Mouse (Mus musculus): ENCODE results near the gene Nradd. TPM values are rescaled to one million over a fixed set of nuclear protein-coding genes. Genes with fewer than 3 reads are reported as not detected.

The Nradd gene
- polyA plus RNA-seq (2014; fragmentation: Illumina TruSeq; extraction: RNeasy Lipid Tissue Mini Kit (QIAGEN cat#74804); ENCODE audit: low read depth, low replicate concordance), result 0.66 TPM

DNA sequence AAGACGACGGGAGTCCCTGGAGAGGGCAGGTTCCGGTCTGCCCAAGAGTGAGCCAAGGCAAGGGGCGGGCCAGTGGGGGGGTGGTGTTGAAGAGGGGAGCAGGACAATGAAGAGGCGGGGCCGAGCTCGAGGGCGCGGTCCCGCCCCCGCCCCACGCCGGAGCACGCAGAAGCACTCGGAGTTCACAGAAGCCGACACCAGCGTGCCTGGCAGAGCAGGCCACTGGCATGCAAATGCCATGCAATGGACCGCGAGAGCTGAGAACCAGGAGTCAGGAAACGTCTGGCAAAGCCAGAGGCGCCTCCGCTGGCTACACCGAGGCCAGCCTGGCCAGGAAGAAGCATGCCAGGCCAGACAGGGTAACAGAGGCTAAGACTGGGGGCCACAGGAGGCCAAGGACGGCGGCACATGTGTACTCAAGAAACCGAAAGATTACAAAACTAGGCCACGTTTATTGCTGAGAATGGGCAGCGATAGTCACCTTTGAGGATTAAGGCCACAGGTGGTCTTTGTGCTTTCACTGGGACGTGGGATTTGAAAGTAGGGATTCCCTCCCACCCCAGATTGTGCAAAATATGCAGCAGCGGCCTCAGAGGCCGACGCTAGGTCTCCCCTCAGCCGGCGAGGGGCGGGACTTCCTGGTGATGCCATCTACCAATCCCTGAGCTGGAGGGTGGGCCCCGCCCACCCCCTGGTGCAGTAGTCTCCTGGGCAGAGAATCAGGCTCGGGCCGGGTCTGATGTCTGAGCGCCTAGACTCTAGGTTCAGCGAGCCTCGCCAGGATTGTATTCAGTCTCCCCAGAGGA, at the start of gene Nradd:
Gene Nradd, minus strand, starts transcription at position 92 of the 806 bp plus-strand sequence.

DNA sequence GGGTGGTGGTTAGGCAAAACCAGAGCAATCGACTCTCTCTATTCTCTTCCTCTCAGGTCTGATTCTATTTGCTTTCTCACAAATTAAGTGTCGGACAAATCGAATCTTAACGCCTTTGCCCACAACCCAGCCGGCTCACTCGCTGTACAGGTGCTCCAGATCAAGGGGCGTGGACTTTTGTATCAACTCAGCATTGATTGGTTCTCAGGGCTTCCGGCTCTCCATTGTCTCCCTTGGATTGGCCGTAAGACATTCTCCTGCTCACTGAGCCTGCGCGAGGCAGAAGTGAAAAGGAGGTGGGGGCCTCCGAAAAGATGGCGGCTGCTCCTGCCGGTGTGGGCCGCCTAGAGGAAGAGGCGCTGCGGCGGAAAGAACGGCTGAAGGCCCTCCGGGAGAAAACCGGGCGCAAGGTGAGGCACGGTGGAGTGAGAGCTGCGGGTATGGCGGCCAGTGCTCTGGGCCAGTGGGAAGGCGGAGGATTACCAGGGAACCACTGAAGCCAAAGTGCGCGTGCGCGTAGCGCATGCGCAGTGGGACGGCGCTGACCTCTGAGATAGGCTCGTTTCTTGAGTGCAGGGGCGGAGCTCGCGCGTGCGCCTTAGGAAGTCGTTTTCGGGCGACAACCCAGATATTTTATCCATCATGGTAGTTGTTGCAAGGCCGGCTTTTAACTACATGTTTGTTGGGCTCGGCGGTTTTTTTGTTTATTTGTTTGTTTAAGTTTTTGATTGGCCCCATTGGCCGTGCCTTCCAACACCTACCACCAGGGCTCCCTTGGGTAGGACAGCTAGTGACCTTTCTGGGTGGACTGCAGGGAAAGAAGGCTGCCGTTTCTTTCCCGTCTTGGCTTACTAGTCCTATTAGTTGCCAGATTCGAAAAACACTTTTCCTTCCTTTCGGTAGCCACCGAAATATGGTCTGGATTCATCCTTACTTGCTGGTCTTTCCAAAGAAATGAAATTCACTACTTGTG, 32.3 kb upstream of the Nradd start, which contains the start of gene Ccdc12:
Gene Ccdc12, plus strand, starts transcription at position 255 of the 973 bp plus-strand sequence.

DNA sequence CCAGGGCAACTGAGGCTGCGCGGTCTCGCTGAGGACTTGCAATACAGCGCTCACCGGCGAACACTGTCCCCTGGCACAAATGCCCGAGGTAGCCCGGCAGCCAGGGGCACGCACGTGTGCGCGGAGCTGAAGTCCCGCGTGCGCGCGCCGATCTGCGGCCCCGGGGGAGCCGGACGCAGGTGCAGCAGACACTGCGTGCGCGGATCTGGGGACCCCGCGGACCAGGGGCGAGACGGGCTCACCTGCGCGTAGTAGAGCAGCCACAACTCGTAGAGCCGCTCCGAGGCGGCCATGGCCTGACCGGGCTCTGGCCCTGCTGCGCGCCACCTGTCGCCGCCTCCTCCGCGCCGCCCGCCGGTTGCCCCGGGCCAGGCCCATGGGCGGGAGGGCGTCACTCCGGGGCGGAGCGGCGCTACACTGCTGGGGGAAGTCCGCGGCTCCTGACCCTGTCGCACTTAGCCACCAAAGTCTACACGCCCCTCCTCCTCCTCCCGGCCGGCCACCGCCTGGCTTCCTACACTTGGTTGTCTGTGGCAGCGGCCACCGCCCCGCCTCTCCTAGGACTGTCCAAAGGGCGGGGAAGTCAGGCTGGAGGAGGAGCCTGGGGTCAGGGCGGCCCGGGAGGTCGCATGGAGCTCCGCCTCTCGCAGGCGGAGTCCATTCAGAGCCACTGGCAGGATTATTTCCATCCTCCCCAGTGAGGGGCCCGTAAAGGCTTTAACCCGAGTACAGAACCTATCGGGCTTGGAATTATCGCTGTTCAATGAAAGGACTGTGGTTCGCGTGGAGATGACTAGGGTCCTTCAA, 29.6 kb upstream of the Nradd start, which contains the start of gene Nbeal2:
Gene Nbeal2, minus strand, starts transcription at position 507 of the 807 bp plus-strand sequence.

Other genes starting within 250 kb of the Nradd start
- 0.54 TPM for gene Ptpn23, start 216.2 kb downstream of the Nradd start, polyA plus RNA-seq (2014; fragmentation: Illumina TruSeq; extraction: RNeasy Lipid Tissue Mini Kit (QIAGEN cat#74804); ENCODE audit: low read depth, low replicate concordance)
- not detected for gene Ngp, start 204.7 kb downstream of the Nradd start, polyA plus RNA-seq (2014; fragmentation: Illumina TruSeq; extraction: RNeasy Lipid Tissue Mini Kit (QIAGEN cat#74804); ENCODE audit: low read depth, low replicate concordance)
- gene Klhl18, start 147.8 kb downstream of the Nradd start, polyA plus RNA-seq (2014; fragmentation: Illumina TruSeq; extraction: RNeasy Lipid Tissue Mini Kit (QIAGEN cat#74804); ENCODE audit: low read depth, low replicate concordance), result 9.1 TPM
- gene Kif9, start 147.5 kb downstream of the Nradd start, polyA plus RNA-seq (2014; fragmentation: Illumina TruSeq; extraction: RNeasy Lipid Tissue Mini Kit (QIAGEN cat#74804); ENCODE audit: low read depth, low replicate concordance), result 1.4 TPM
- 78.1 TPM for gene Setd2, start 91.9 kb downstream of the Nradd start, polyA plus RNA-seq (2014; fragmentation: Illumina TruSeq; extraction: RNeasy Lipid Tissue Mini Kit (QIAGEN cat#74804); ENCODE audit: low read depth, low replicate concordance)
- gene Nbeal2, start 29.7 kb upstream of the Nradd start, polyA plus RNA-seq (2014; fragmentation: Illumina TruSeq; extraction: RNeasy Lipid Tissue Mini Kit (QIAGEN cat#74804); ENCODE audit: low read depth, low replicate concordance), result 0.63 TPM
- not detected for gene Ccdc12, start 32.1 kb upstream of the Nradd start, polyA plus RNA-seq (2014; fragmentation: Illumina TruSeq; extraction: RNeasy Lipid Tissue Mini Kit (QIAGEN cat#74804); ENCODE audit: low read depth, low replicate concordance)
- not detected for gene Myl3, start 117.4 kb upstream of the Nradd start, polyA plus RNA-seq (2014; fragmentation: Illumina TruSeq; extraction: RNeasy Lipid Tissue Mini Kit (QIAGEN cat#74804); ENCODE audit: low read depth, low replicate concordance)
- gene Pth1r, start 122.7 kb upstream of the Nradd start, polyA plus RNA-seq (2014; fragmentation: Illumina TruSeq; extraction: RNeasy Lipid Tissue Mini Kit (QIAGEN cat#74804); ENCODE audit: low read depth, low replicate concordance), result not detected
- not detected for gene Prss42, start 173.7 kb upstream of the Nradd start, polyA plus RNA-seq (2014; fragmentation: Illumina TruSeq; extraction: RNeasy Lipid Tissue Mini Kit (QIAGEN cat#74804); ENCODE audit: low read depth, low replicate concordance)
- not detected for gene Prss44, start 189.5 kb upstream of the Nradd start, polyA plus RNA-seq (2014; fragmentation: Illumina TruSeq; extraction: RNeasy Lipid Tissue Mini Kit (QIAGEN cat#74804); ENCODE audit: low read depth, low replicate concordance)
- gene Prss43, start 202.2 kb upstream of the Nradd start, polyA plus RNA-seq (2014; fragmentation: Illumina TruSeq; extraction: RNeasy Lipid Tissue Mini Kit (QIAGEN cat#74804); ENCODE audit: low read depth, low replicate concordance), result not detected
- not detected for gene Prss45, start 210.1 kb upstream of the Nradd start, polyA plus RNA-seq (2014; fragmentation: Illumina TruSeq; extraction: RNeasy Lipid Tissue Mini Kit (QIAGEN cat#74804); ENCODE audit: low read depth, low replicate concordance)
- gene Prss46, start 220.1 kb upstream of the Nradd start, polyA plus RNA-seq (2014; fragmentation: Illumina TruSeq; extraction: RNeasy Lipid Tissue Mini Kit (QIAGEN cat#74804); ENCODE audit: low read depth, low replicate concordance), result not detected
- gene Prss50, start 233.5 kb upstream of the Nradd start, polyA plus RNA-seq (2014; fragmentation: Illumina TruSeq; extraction: RNeasy Lipid Tissue Mini Kit (QIAGEN cat#74804); ENCODE audit: low read depth, low replicate concordance), result not detected